Mouse (Mus musculus) forebrain, embryonic 14.5 days (tissue): ENCODE results near the gene Pbld2. TPM values are rescaled to one million over a fixed set of nuclear protein-coding genes. Genes with fewer than 3 reads are reported as not detected.
A peak's percentile ranks its signal among the peaks of the same experiment; 100 is the strongest.

Experiments used
- ATAC-seq: fragments of 200-750 bp; cut with Nextera tagmentation; 2 replicates; pipeline ENCODE4 v1.8.0; 2017; ENCODE audit warnings: mild to moderate bottlenecking, moderate library complexity
- DNase-seq: peaks from one replicate; pipeline ENCODE4 v3.0.0-alpha.2; 2015; ENCODE audit warnings: low spot score
- H3K27ac ChIP-seq: fragments of 300-500 bp; sonication (generic); 2 replicates; pipeline ENCODE4 v1.5.1; 2014; ENCODE audit warnings: low read depth, mild to moderate bottlenecking, control low read depth, low read length, moderate library complexity
- H3K27me3 ChIP-seq: fragments of 300-500 bp; sonication (generic); replicated peaks from 2 replicates; pipeline ENCODE4 v1.6.1; 2014; ENCODE audit warnings: low read length, control low read depth, mixed read lengths; ENCODE audit not compliant: control insufficient read depth, insufficient read depth
- H3K36me3 ChIP-seq: fragments of 300-500 bp; sonication (generic); 2 replicates; pipeline ENCODE4 v1.6.1; 2014; ENCODE audit warnings: low read length, control low read depth; ENCODE audit not compliant: control insufficient read depth, insufficient read depth
- H3K4me1 ChIP-seq: fragments of 300-500 bp; sonication (generic); 2 replicates; pipeline ENCODE4 v1.6.1; 2014; ENCODE audit warnings: antibody characterized with exemption, low read length, control low read depth; ENCODE audit not compliant: control insufficient read depth, insufficient read depth
- H3K4me2 ChIP-seq: fragments of 300-500 bp; sonication (generic); 2 replicates; pipeline ENCODE4 v1.6.1; 2014; ENCODE audit warnings: mild to moderate bottlenecking, control low read depth, low read length
- H3K4me3 ChIP-seq: fragments of 300-500 bp; sonication (generic); 2 replicates; pipeline ENCODE4 v1.5.1; 2014; ENCODE audit warnings: low read depth, low read length, control low read depth
- H3K9ac ChIP-seq: fragments of 300-500 bp; sonication (generic); 2 replicates; pipeline ENCODE4 v1.6.1; 2014; ENCODE audit warnings: mild to moderate bottlenecking, low read length, control low read depth, moderate library complexity
- H3K9me3 ChIP-seq: fragments of 300-500 bp; sonication (generic); replicated peaks from 2 replicates; pipeline ENCODE4 v1.6.1; 2016; ENCODE audit warnings: low read length, control low read depth, mixed read lengths; ENCODE audit not compliant: control insufficient read depth
- WGBS: fragments of 180-500 bp; shearing (Covaris S2); extraction: QIAGEN DNeasy Blood & Tissue Kit; methylation state at CpG from one replicate; pipeline ENCODE4 v1.1.7; 2014; 5-methylcytosine and 5-hydroxymethylcytosine counted together
- polyA plus RNA-seq: library from polyadenylated mRNA; unstranded; fragments of >200 nt; fragmentation: Nextera tagmentation; extraction: Ambion mirVana; gene quantifications from 2 replicates; pipeline ENCODE4 v1.2.1, GENCODE M21; 2014

Pbld2 gene
- polyA plus RNA-seq = 0.85 and 1.1 TPM in 2 replicates

- DNase-seq = peak; percentile 98
- under 1% methylated on average over 66 of the region's 69 CpGs for WGBS
- Histone ChIP-seq H3K4me1 (peaks cover 44% of the 10 kb centered on the region), H3K4me2 (peak within 1 kb of the TSS; percentile 86), H3K9ac (peak within 1 kb of the TSS; percentile 100), H3K9me3 (no peaks in the 10 kb centered on the region), H3K27ac (peak within 1 kb of the TSS; percentile 100), H3K36me3 (no peaks in the 10 kb centered on the region), H3K4me3 (peak within 1 kb of the TSS; percentile 95), H3K27me3 (no peaks in the 10 kb centered on the region)
- peak; percentile 92 for ATAC-seq
Measured at GRCm38 (mm10) chr10:63023749-63024579, at the start of gene Pbld2, which contains the start of gene Hnrnph3. Gene Pbld2 (plus strand): TSS chr10:63024315. Gene Hnrnph3 (minus strand): TSS chr10:63024217.

GRCm38 (mm10) chr10:62979667-62980038 is 44.5 kb upstream of the Pbld2 start:
- Histone ChIP-seq H3K4me2 (peak overlapping the region; percentile 63), H3K36me3 (peaks cover 13% of the 10 kb centered on the region), H3K9me3 (no peaks in the 10 kb centered on the region), H3K27me3 (no peaks in the 10 kb centered on the region), H3K4me1 (peaks cover 5% of the 10 kb centered on the region; the same call in 1 of the 2 replicates), H3K4me3 (peak overlapping the region; percentile 97), H3K27ac (peak overlapping the region; percentile 82; the same call in 1 of the 2 replicates), H3K9ac (peak overlapping the region; percentile 96)
- DNase-seq (no peak), ATAC-seq (no peak)
- WGBS = 6% methylated on average over 10 of the region's 10 CpGs

DNA sequence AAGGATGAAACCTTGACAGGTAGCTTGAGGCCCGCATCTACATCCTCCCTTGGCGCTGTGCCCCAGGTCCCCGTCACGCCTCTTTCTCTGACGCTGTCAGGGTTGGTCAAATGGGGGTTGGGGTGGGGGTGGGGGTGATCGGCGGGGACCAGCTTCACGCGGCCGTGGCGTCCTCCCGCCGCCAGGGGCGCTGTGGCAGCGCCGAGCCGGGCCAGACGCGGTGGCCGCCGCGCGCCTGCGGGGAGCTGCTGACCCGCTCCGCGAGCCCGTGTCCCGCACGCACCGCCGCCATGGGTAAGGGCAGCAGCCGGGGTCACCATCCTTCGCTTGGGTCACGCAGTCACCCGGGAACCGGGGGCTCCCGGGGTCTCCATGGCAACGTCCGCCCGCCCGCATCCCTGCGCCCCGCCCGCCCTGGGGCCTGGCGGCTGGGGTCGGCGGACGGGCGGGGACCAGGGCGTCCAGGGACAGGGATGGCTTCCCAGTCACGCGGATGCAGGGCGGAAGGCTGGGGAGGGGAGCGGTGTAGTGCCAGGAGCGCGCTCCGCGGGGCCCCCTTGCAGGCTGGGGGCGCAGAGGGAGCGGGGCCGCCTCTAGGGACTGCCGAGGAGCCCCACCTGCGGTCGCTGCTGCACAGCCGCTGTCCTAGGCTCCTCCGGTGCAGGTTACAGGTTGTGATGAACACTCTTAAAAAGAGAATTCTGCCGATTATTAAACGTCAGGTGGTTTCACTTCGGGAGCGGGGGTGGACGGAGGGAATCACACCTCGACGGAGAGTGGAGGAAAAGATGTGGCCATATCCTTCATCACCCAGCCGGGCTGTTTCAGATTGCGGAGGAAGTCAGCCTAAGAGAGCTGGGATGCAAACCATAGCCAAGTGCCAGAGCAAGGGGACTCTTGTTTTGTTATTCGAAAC is 43.8 kb upstream of the Pbld2 start, which contains the start of gene Rufy2:
Rufy2 (plus strand) TSS at position 185 of the 916 bp plus-strand sequence.
- Histone ChIP-seq H3K4me3 (peak within 1 kb of the TSS; percentile 97), H3K9ac (peak within 1 kb of the TSS; percentile 96), H3K9me3 (no peaks in the 10 kb centered on the region), H3K27me3 (no peaks in the 10 kb centered on the region), H3K36me3 (peaks cover 20% of the 10 kb centered on the region), H3K4me2 (peak within 1 kb of the TSS; percentile 63), H3K27ac (peak within 1 kb of the TSS; percentile 82), H3K4me1 (peaks cover 5% of the 10 kb centered on the region; the same call in 1 of the 2 replicates)
- DNase-seq = peak; percentile 88
- WGBS = under 1% methylated on average over 49 of the region's 77 CpGs
- peak; percentile 95 for ATAC-seq

- WGBS = 93% methylated on average over 11 of the region's 11 CpGs
- no peak overlapping the region for H3K9ac ChIP-seq
- DNase-seq (no peak), ATAC-seq (no peak)
- H3K27me3 ChIP-seq = no peaks in the 10 kb centered on the region
- no peak overlapping the region for H3K27ac ChIP-seq
- H3K4me1 ChIP-seq = peaks cover 5% of the 10 kb centered on the region; the same call in 1 of the 2 replicates
- H3K4me3 ChIP-seq = no peak overlapping the region
- no peaks in the 10 kb centered on the region for H3K9me3 ChIP-seq
- H3K36me3 ChIP-seq = peaks cover 40% of the 10 kb centered on the region
- H3K4me2 ChIP-seq = no peak overlapping the region
Measured at GRCm38 (mm10) chr10:62984072-62984471, 40.0 kb upstream of the Pbld2 start.

DNA sequence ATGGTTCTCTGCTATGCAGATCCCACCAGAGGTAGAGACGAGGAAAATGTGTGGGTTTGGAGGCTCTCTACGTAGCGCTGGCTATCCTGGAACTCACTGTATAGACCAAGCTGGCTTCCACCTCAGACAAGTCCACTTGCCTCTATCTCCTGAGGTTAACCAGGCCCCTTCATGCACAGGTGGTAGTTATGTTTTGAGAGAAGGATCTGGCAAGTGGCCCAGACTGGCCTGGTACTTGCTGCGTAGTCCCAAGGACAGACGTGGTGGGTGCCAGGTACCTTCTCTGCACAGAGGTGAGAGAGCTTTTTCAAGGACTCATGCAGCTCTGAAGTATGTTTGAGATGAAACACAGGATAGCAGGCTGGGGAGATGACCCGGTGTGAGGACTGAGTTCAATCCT is 39.6 kb upstream of the Pbld2 start:
- no peak overlapping the region for H3K27ac ChIP-seq
- H3K9me3 ChIP-seq = no peaks in the 10 kb centered on the region
- H3K4me3 ChIP-seq = no peak overlapping the region
- no peak for ATAC-seq
- DNase-seq = no peak
- no peak overlapping the region for H3K9ac ChIP-seq
- H3K4me2 ChIP-seq = no peak overlapping the region
- WGBS = 91% methylated on average over 6 of the region's 6 CpGs
- peaks cover 5% of the 10 kb centered on the region; the same call in 1 of the 2 replicates for H3K4me1 ChIP-seq
- no peaks in the 10 kb centered on the region for H3K27me3 ChIP-seq
- peaks cover 44% of the 10 kb centered on the region for H3K36me3 ChIP-seq

DNA sequence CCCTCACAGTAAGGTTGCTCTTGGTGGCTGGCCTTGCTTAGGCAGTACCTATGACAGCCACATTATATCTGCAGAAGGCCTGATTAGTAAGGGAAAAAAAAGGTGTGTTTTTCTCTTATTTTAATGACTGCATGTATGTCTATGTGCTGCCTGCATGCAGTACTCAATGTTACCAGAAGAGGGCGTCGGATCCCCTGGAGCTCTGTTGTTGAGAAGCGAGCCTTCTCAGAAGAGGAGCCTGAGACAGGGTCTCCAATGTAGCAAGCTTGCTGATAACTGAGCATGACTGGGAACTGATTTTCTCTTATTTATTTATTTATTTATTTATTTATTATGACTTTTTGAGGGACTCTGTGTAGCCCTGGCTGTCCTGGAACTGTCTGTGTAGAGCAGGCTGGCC is 36.8 kb upstream of the Pbld2 start:
- Histone ChIP-seq H3K9me3 (no peaks in the 10 kb centered on the region), H3K4me1 (no peaks in the 10 kb centered on the region), H3K27me3 (no peaks in the 10 kb centered on the region), H3K9ac (no peak overlapping the region), H3K27ac (no peak overlapping the region), H3K36me3 (peaks cover 72% of the 10 kb centered on the region), H3K4me2 (no peak overlapping the region), H3K4me3 (no peak overlapping the region)
- WGBS = 24% methylated on average over 3 of the region's 3 CpGs
- DNase-seq (peak; percentile 40), ATAC-seq (peak; percentile 2; the same call in 1 of the 2 replicates)

DNA sequence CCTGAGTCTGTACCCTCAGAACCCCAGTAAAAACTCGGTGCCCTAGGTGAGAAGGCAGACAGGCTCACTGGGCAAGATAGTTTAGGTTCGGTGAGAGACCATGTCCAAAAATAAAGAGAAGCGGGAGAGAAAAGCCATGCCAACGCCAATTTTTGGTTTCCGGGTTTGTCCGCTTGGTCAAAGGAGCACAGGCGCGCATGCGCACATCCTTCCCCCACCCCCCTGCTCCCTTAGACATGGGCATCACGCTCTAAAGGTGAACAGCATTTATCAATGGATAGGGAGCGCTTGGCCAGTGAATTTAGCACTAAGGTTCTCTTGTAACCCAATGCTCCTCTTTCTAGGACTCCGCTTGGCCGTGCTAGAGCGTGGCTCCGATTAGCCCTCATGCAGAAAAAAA is 33.5 kb upstream of the Pbld2 start:
- DNase-seq = no peak
- Histone ChIP-seq H3K4me3 (no peak overlapping the region), H3K36me3 (peaks cover 81% of the 10 kb centered on the region), H3K9ac (no peak overlapping the region), H3K27ac (no peak overlapping the region), H3K9me3 (no peaks in the 10 kb centered on the region), H3K4me1 (no peaks in the 10 kb centered on the region), H3K27me3 (no peaks in the 10 kb centered on the region), H3K4me2 (no peak overlapping the region)
- WGBS = 94% methylated on average over 15 of the region's 15 CpGs
- no peak for ATAC-seq

DNA sequence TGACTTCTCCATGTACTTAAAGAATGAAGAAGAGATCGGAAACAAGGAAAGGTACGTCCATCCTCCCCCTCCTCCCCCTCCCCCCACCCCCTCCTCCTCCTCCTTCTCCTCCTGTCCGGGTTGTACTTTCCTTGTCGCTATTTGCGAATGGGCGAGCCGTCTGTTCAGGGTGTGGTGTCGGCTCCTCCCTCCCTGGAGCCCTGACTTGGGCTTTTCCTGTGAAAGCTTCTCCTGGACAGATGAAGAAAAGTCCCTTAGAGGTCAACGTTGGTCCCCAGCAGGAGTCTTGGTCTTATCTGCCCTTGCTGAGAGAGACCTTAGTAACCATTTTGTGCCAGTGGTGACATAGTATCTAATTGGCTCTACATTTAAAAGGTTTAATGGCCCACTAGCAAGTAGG is 30.1 kb upstream of the Pbld2 start:
- ATAC-seq (no peak), DNase-seq (no peak)
- H3K27me3 ChIP-seq = no peaks in the 10 kb centered on the region
- no peak overlapping the region for H3K27ac ChIP-seq
- no peak overlapping the region for H3K4me3 ChIP-seq
- H3K4me1 ChIP-seq = no peaks in the 10 kb centered on the region
- H3K9ac ChIP-seq = no peak overlapping the region
- WGBS = 88% methylated on average over 6 of the region's 9 CpGs
- H3K4me2 ChIP-seq = no peak overlapping the region
- no peaks in the 10 kb centered on the region for H3K9me3 ChIP-seq
- H3K36me3 ChIP-seq = peaks cover 94% of the 10 kb centered on the region
